Mouse (Mus musculus): ENCODE results near the gene Mup7.
"Not testable (repeated sequence)": the region's sequence is repeated elsewhere in the genome, so short reads cannot be mapped to it uniquely, and the experiment has no call there.

Gene Mup7

GRCm38 (mm10) chr4:60070375-60070774, at the start of gene Mup7:
Gene Mup7, minus strand, starts transcription at chr4:60070475.
- DNase-seq (ENCODE audit: low read depth in 2 of 2, low spot score in 2 of 2) = not testable (repeated sequence)

DNA sequence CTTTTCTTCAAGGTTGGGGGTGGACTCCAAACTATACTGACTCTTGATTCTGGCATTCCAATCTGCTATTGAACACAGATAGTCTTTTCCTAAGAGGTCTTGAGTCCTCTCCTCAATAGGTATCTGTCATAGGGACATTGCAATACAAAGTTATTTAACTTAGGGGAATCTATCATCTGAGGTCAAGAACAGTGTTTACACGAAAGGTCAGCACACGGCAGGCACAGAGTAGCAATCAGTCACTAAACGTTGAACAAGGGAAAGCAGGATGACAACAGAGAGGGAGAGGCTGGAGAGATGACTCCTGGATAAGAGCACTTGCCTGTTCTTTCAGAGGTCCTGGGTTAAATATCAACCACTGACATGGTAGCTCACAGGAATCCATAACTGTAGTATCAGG, 9.6 kb upstream of the Mup7 start:
- not testable (repeated sequence) for DNase-seq (ENCODE audit: low read depth in 2 of 2, low spot score in 2 of 2)

DNA sequence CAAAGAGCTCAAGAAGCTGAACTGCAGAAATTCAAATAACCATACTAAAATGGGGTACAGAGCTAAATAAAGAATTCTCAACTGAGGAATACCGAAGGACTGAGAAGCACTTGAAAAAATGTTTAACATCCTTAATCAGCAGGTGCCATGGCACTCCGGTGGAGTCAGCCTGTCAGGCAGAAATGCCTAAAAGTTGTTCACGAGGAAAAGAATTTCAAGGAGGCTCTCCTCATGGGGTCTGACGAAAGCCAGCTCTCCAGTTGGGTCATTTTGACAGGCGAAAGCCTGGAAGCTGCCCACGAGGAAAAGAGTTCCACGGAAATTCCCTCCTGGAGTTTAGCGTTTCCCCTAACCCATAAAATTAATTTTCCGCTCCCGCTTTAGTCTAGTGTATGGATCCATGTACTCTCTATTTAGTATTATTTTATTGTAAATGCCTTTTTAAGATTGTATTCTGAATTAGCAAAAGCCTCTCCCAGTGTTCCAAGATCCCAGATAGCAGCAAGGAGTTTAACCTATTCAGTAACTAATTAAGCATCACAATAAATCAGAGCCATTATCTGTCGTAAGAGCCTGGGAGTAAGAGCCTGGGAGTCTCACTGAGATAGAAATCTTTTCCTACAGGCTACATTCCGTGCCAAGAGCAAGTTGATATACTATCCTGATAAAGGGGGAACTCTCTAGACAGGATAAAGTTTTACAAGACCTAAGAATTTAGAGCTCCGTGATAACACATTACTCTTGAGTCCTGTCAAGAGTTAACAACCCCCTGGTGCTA, 40.8 kb downstream of the Mup7 start:
- not testable (repeated sequence) for DNase-seq (ENCODE audit: low read depth in 2 of 2, low spot score in 2 of 2)

- DNase-seq (ENCODE audit: low read depth in 2 of 2, low spot score in 2 of 2) = not testable (repeated sequence)
Observed at GRCm38 (mm10) chr4:60020141-60020540, 50.1 kb downstream of the Mup7 start.

All from CD8-positive naive resting alpha-beta T cell, adult 2 months (primary cell).